Mouse (Mus musculus) kidney, postnatal 36 days (tissue): Measurements from ENCODE around the gene Ptprm.

Experiments used
- DNase-seq, 2 experiments: peaks; one replicate each; pipeline ENCODE4 v3.0.0; 2021 to 2022; ENCODE audit warnings: mixed read lengths in 2 of 2

Ptprm gene

GRCm38 (mm10) chr17:67354451-67355011 lies at the start of gene Ptprm:
Ptprm (minus strand) TSS chr17:67354457.
- peak; percentile 87 to 90 for DNase-seq

- DNase-seq, result no peak
These were observed 41.9 kb upstream of the Ptprm start for GRCm38 (mm10) chr17:67396205-67396604.

- DNase-seq, result no peak
These were observed 36.6 kb upstream of the Ptprm start for GRCm38 (mm10) chr17:67390851-67391250.

GRCm38 (mm10) chr17:67388171-67388570 lies 33.9 kb upstream of the Ptprm start:
- DNase-seq, result no peak

- DNase-seq, result no peak
These were observed 31.0 kb upstream of the Ptprm start for GRCm38 (mm10) chr17:67385286-67385685.

GRCm38 (mm10) chr17:67383635-67384034 lies 29.4 kb upstream of the Ptprm start:
- DNase-seq, result no peak

- no peak for DNase-seq
These were observed 27.4 kb upstream of the Ptprm start for GRCm38 (mm10) chr17:67381618-67382017.

GRCm38 (mm10) chr17:67367866-67368265 lies 13.6 kb upstream of the Ptprm start:
- no peak for DNase-seq

- DNase-seq, result no peak
These were observed 10.2 kb upstream of the Ptprm start for GRCm38 (mm10) chr17:67364491-67364890.

- no peak for DNase-seq
These were observed 9.3 kb upstream of the Ptprm start for GRCm38 (mm10) chr17:67363377-67364070.

- DNase-seq, result no peak
These were observed 7.9 kb upstream of the Ptprm start for GRCm38 (mm10) chr17:67362131-67362530.

GRCm38 (mm10) chr17:67360606-67361005 lies 6.3 kb upstream of the Ptprm start:
- DNase-seq, result no peak

- no peak for DNase-seq
These were observed 5.3 kb upstream of the Ptprm start for GRCm38 (mm10) chr17:67359578-67359977.

GRCm38 (mm10) chr17:67358541-67358940 lies 4.3 kb upstream of the Ptprm start:
- DNase-seq, result no peak

GRCm38 (mm10) chr17:67357191-67357590 lies 2.9 kb upstream of the Ptprm start:
- DNase-seq, result no peak

GRCm38 (mm10) chr17:67355251-67355650 lies 994 bp upstream of the Ptprm start:
- DNase-seq, result no peak

GRCm38 (mm10) chr17:67353796-67354450 lies 334 bp downstream of the Ptprm start:
- peak; percentile 38 to 71 for DNase-seq

GRCm38 (mm10) chr17:67352956-67353795 lies 1.1 kb downstream of the Ptprm start:
- DNase-seq, result peak; percentile 13 to 70

- no peak for DNase-seq
These were observed 2.8 kb downstream of the Ptprm start for GRCm38 (mm10) chr17:67351423-67351822.

GRCm38 (mm10) chr17:67350536-67350935 lies 3.7 kb downstream of the Ptprm start:
- no peak for DNase-seq

GRCm38 (mm10) chr17:67349594-67349993 lies 4.7 kb downstream of the Ptprm start:
- DNase-seq, result no peak

GRCm38 (mm10) chr17:67346921-67347320 lies 7.3 kb downstream of the Ptprm start:
- DNase-seq, result peak; percentile 40 to 51

GRCm38 (mm10) chr17:67345157-67345556 lies 9.1 kb downstream of the Ptprm start:
- peak in 1 of 2 experiments; percentile 44 for DNase-seq
